Mouse (Mus musculus) heart, adult 2 months (tissue): Measurements from ENCODE around the gene Gm20388. TPM values are rescaled to one million over a fixed set of nuclear protein-coding genes. Genes with fewer than 3 reads are reported as not detected.

Experiments used
- DNase-seq, 2 experiments: peaks; one replicate each; pipeline ENCODE4 v3.0.0; 2021
- H3K27ac ChIP-seq: fragments of 200-600 bp; 2 replicates; pipeline ENCODE4 v1.8.1; 2022
- H3K27me3 ChIP-seq: fragments of 200-500 bp; 2 replicates; pipeline ENCODE4 v1.6.1; 2012; ENCODE audit warnings: mild to moderate bottlenecking, low read length, inconsistent platforms, mixed read lengths; ENCODE audit not compliant: control insufficient read depth, insufficient read depth
- H3K36me3 ChIP-seq: fragments of 200-500 bp; 2 replicates; pipeline ENCODE4 v1.6.1; 2012; ENCODE audit warnings: low read length, inconsistent platforms; ENCODE audit not compliant: control insufficient read depth, insufficient read depth
- H3K4me1 ChIP-seq: fragments of 200-500 bp; 2 replicates; pipeline ENCODE4 v1.6.1; 2011; ENCODE audit warnings: low read length; ENCODE audit not compliant: control insufficient read depth, insufficient read depth
- H3K4me3 ChIP-seq: fragments of 200-600 bp; 2 replicates; pipeline ENCODE4 v1.8.1; 2022
- H3K79me2 ChIP-seq: fragments of 200-500 bp; replicated peaks from 2 replicates; pipeline ENCODE4 v1.6.1; 2012; ENCODE audit warnings: mild to moderate bottlenecking, inconsistent platforms, low read length, moderate library complexity, mixed read lengths; ENCODE audit not compliant: control insufficient read depth, insufficient read depth
- H3K9ac ChIP-seq: fragments of 200-500 bp; 2 replicates; pipeline ENCODE4 v1.6.1; 2012; ENCODE audit warnings: low read depth, mild to moderate bottlenecking, control low read depth, inconsistent platforms, low read length, mixed read lengths
- CTCF ChIP-seq: fragments of 200-600 bp; IDR thresholded peaks from 2 replicates; pipeline ENCODE4 v1.8.1; 2022; ENCODE audit warnings: antibody characterized with exemption, mild to moderate bottlenecking, moderate library complexity
- EP300 ChIP-seq: fragments of 200-500 bp; IDR thresholded peaks from 2 replicates; pipeline ENCODE4 v1.6.1; 2011; ENCODE audit warnings: low read depth, low read length, control low read depth; ENCODE audit not compliant: insufficient read depth
- POLR2A ChIP-seq: fragments of 200-500 bp; IDR thresholded peaks from 2 replicates; pipeline ENCODE4 v1.6.1; 2011; ENCODE audit warnings: mild to moderate bottlenecking, low read depth, low read length, control low read depth; ENCODE audit not compliant: insufficient read depth
- WGBS: fragments of 180-500 bp; shearing (Covaris S2); methylation state at CpG from one replicate; pipeline ENCODE4 v1.1.7; 2018; 5-methylcytosine and 5-hydroxymethylcytosine counted together
- intact Hi-C: fragments of 180-260 bp; cut with DNase I; formaldehyde crosslinking; loops from one replicate; pipeline ENCODE4 v1.15.1; 2025
- polyA plus RNA-seq: library from polyadenylated mRNA; depleted of rRNA; stranded (reverse); fragments of >200 nt; gene quantifications from 2 replicates; pipeline ENCODE4 v1.2.3, GENCODE M21; 2012
- total RNA-seq, 2 experiments: library from RNA; stranded (reverse); gene quantifications; 2 replicates each; pipeline ENCODE4 v1.2.3; 2021

Gm20388 gene
- total and polyA plus RNA-seq, 3 experiments: 1.8 to 32.3 TPM; not detected in 1

- peaks cover under 1% of the 10 kb centered on the region; the same call in 1 of the 2 replicates for H3K4me1 ChIP-seq
- intact Hi-C loops: no loop called here
- 88% methylated on average over 15 of the region's 15 CpGs for WGBS
These were observed 794.5 kb downstream of the Gm20388 start for GRCm38 (mm10) chr8:120705163-120705562.

GRCm38 (mm10) chr8:120706193-120706592 lies 795.6 kb downstream of the Gm20388 start:
- intact Hi-C loops: no loop called here
- Histone ChIP-seq H3K4me1 (no peaks in the 10 kb centered on the region; the same call in 1 of the 2 replicates), H3K4me3 (no peak overlapping the region), H3K27me3 (no peaks in the 10 kb centered on the region), H3K9ac (no peak overlapping the region), H3K27ac (no peak overlapping the region), H3K36me3 (no peaks in the 10 kb centered on the region), H3K79me2 (no peaks in the 10 kb centered on the region)
- WGBS: 70% methylated on average over 3 of the region's 3 CpGs
- no peak for DNase-seq
- TF ChIP-seq CTCF: no peak
- TF ChIP-seq EP300: no peak
- TF ChIP-seq POLR2A: no peak

More at GRCm38 (mm10) chr8:120705163-120705562, 794.5 kb downstream of the Gm20388 start:
- H3K27ac ChIP-seq: no peak overlapping the region
- no peaks in the 10 kb centered on the region for H3K79me2 ChIP-seq
- H3K9ac ChIP-seq: no peak overlapping the region
- no peaks in the 10 kb centered on the region for H3K36me3 ChIP-seq
- no peak overlapping the region for H3K4me3 ChIP-seq
- no peaks in the 10 kb centered on the region for H3K27me3 ChIP-seq
- DNase-seq: no peak
- TF ChIP-seq CTCF: no peak
- no peak for TF ChIP-seq EP300
- TF ChIP-seq POLR2A: no peak

- WGBS: 47% methylated on average over 10 of the region's 10 CpGs
These were observed 798.5 kb downstream of the Gm20388 start for GRCm38 (mm10) chr8:120709176-120709575.

GRCm38 (mm10) chr8:120715200-120715599 lies 804.6 kb downstream of the Gm20388 start:
- Histone ChIP-seq H3K9ac (no peak overlapping the region), H3K27ac (no peak overlapping the region), H3K4me1 (no peaks in the 10 kb centered on the region), H3K79me2 (no peaks in the 10 kb centered on the region), H3K36me3 (no peaks in the 10 kb centered on the region), H3K4me3 (no peak overlapping the region), H3K27me3 (no peaks in the 10 kb centered on the region)
- no peak for TF ChIP-seq CTCF
- TF ChIP-seq EP300: no peak
- no peak for TF ChIP-seq POLR2A
- intact Hi-C loops: no loop called here
- DNase-seq: no peak
- WGBS: 54% methylated on average over 6 of the region's 6 CpGs

More at GRCm38 (mm10) chr8:120709176-120709575, 798.5 kb downstream of the Gm20388 start:
- no peak overlapping the region for H3K9ac ChIP-seq
- no peak for DNase-seq
- H3K36me3 ChIP-seq: no peaks in the 10 kb centered on the region
- H3K4me3 ChIP-seq: no peak overlapping the region
- TF ChIP-seq EP300: no peak
- TF ChIP-seq CTCF: no peak
- no peak for TF ChIP-seq POLR2A
- H3K4me1 ChIP-seq: no peaks in the 10 kb centered on the region; the same call in 1 of the 2 replicates
- intact Hi-C loops: no loop called here
- no peaks in the 10 kb centered on the region for H3K27me3 ChIP-seq
- H3K27ac ChIP-seq: no peak overlapping the region
- H3K79me2 ChIP-seq: no peaks in the 10 kb centered on the region

GRCm38 (mm10) chr8:120715996-120716680 lies 805.5 kb downstream of the Gm20388 start:
- Histone ChIP-seq H3K4me1 (no peaks in the 10 kb centered on the region), H3K9ac (no peak overlapping the region), H3K27ac (no peak overlapping the region), H3K27me3 (no peaks in the 10 kb centered on the region), H3K79me2 (no peaks in the 10 kb centered on the region), H3K4me3 (no peak overlapping the region), H3K36me3 (no peaks in the 10 kb centered on the region)
- TF ChIP-seq POLR2A: no peak
- TF ChIP-seq CTCF: no peak
- TF ChIP-seq EP300: no peak
- 74% methylated on average over 15 of the region's 15 CpGs for WGBS
- DNase-seq: no peak
- intact Hi-C loops: no loop called here

GRCm38 (mm10) chr8:120719586-120720236 lies 809.1 kb downstream of the Gm20388 start:
- Histone ChIP-seq H3K4me3 (no peak overlapping the region), H3K27ac (no peak overlapping the region), H3K4me1 (no peaks in the 10 kb centered on the region), H3K27me3 (no peaks in the 10 kb centered on the region), H3K36me3 (no peaks in the 10 kb centered on the region), H3K79me2 (no peaks in the 10 kb centered on the region), H3K9ac (no peak overlapping the region)
- intact Hi-C loops: no loop called here
- TF ChIP-seq POLR2A: no peak
- no peak for TF ChIP-seq EP300
- no peak for TF ChIP-seq CTCF
- WGBS: 75% methylated on average over 19 of the region's 19 CpGs
- DNase-seq: no peak
